Mouse (Mus musculus) T-helper 17 cell (primary cell): ENCODE data around the gene Fbxl19.

ENCODE experiments used
- in situ Hi-C, 2 experiments: fragments of 300-600 bp; cut with MboI, MseI; formaldehyde crosslinking; loops; 1 replicate in 1 of 2; 2 replicates in 1 of 2; pipeline ENCODE4 v1.15.1; 2025; ENCODE audit warnings: high pct_unique_total_duplicates in 2 of 2

The Fbxl19 gene

GRCm38 (mm10) chr7:127744366-127745045 is at the start of gene Fbxl19:
Gene Fbxl19, plus strand, starts transcription at chr7:127744543.
- in situ Hi-C loops = no loop called here

- in situ Hi-C loops = no loop called here
Measured at GRCm38 (mm10) chr7:127698986-127699385, 45.4 kb upstream of the Fbxl19 start.

- in situ Hi-C loops = no loop called here
Measured at GRCm38 (mm10) chr7:127700712-127701331, 43.5 kb upstream of the Fbxl19 start.

- in situ Hi-C loops = no loop called here
Measured at GRCm38 (mm10) chr7:127703561-127704178, 40.7 kb upstream of the Fbxl19 start.

- in situ Hi-C loops = no loop called here
Measured at GRCm38 (mm10) chr7:127704598-127704997, 39.7 kb upstream of the Fbxl19 start.

GRCm38 (mm10) chr7:127705706-127706105 is 38.6 kb upstream of the Fbxl19 start:
- in situ Hi-C loops = no loop called here

GRCm38 (mm10) chr7:127707045-127707956 is 37.0 kb upstream of the Fbxl19 start:
- in situ Hi-C loops = no loop called here

- in situ Hi-C loops = no loop called here
Measured at GRCm38 (mm10) chr7:127707957-127708206, 36.5 kb upstream of the Fbxl19 start.

- in situ Hi-C loops = no loop called here
Measured at GRCm38 (mm10) chr7:127708207-127709078, 35.9 kb upstream of the Fbxl19 start, which contains the start of gene Bcl7c. Gene Bcl7c, minus strand, starts transcription at chr7:127708933.

- in situ Hi-C loops = no loop called here
Measured at GRCm38 (mm10) chr7:127709261-127709979, 34.9 kb upstream of the Fbxl19 start.

GRCm38 (mm10) chr7:127711031-127711430 is 33.3 kb upstream of the Fbxl19 start:
- in situ Hi-C loops = loop anchor here in 1 of 2 experiments (5.0 kb wide), 1 partner anchor 44 kb away; no protein-coding TSS in a partner anchor

GRCm38 (mm10) chr7:127711456-127711855 is 32.9 kb upstream of the Fbxl19 start:
- in situ Hi-C loops = loop anchor here in 1 of 2 experiments (5.0 kb wide), 1 partner anchor 44 kb away; no protein-coding TSS in a partner anchor

- in situ Hi-C loops = loop anchor here in 1 of 2 experiments (5.0 kb wide), 1 partner anchor 45 kb away; no protein-coding TSS in a partner anchor
Measured at GRCm38 (mm10) chr7:127712461-127713385, 31.6 kb upstream of the Fbxl19 start, which contains the start of gene Ctf1. Gene Ctf1, plus strand, starts transcription at chr7:127712736.

GRCm38 (mm10) chr7:127714816-127715215 is 29.5 kb upstream of the Fbxl19 start:
- in situ Hi-C loops = loop anchor here in 1 of 2 experiments (5.0 kb wide), 1 partner anchor 48 kb away; no protein-coding TSS in a partner anchor

- in situ Hi-C loops = no loop called here
Measured at GRCm38 (mm10) chr7:127716992-127717391, 27.4 kb upstream of the Fbxl19 start.

GRCm38 (mm10) chr7:127718339-127718738 is 26.0 kb upstream of the Fbxl19 start:
- in situ Hi-C loops = no loop called here

GRCm38 (mm10) chr7:127719258-127719657 is 25.1 kb upstream of the Fbxl19 start:
- in situ Hi-C loops = no loop called here

GRCm38 (mm10) chr7:127725490-127725889 is 18.9 kb upstream of the Fbxl19 start:
- in situ Hi-C loops = no loop called here

GRCm38 (mm10) chr7:127725924-127726323 is 18.4 kb upstream of the Fbxl19 start:
- in situ Hi-C loops = no loop called here
